Mouse (Mus musculus) liver, adult 2 months (tissue): Measurements from ENCODE around the gene Svop. TPM values are rescaled to one million over a fixed set of nuclear protein-coding genes. Genes with fewer than 3 reads are reported as not detected.

ENCODE experiments used
- DNase-seq: peaks from one replicate; pipeline ENCODE4 v3.0.0-alpha.2; 2011; ENCODE audit warnings: low read depth, low spot score; ENCODE audit errors: extremely low read depth
- H3K27ac ChIP-seq: fragments of 200-500 bp; replicated peaks from 2 replicates; pipeline ENCODE4 v1.5.1; 2012; ENCODE audit warnings: low read depth, mild to moderate bottlenecking, control low read depth, inconsistent platforms, low read length; ENCODE audit not compliant: insufficient read depth
- H3K27me3 ChIP-seq: fragments of 200-500 bp; 2 replicates; pipeline ENCODE4 v1.6.1; 2012; ENCODE audit warnings: mild to moderate bottlenecking, moderate library complexity, low read length, inconsistent platforms; ENCODE audit not compliant: control insufficient read depth, insufficient read depth
- H3K36me3 ChIP-seq: fragments of 200-500 bp; 2 replicates; pipeline ENCODE4 v1.6.1; 2012; ENCODE audit warnings: low read length, inconsistent platforms; ENCODE audit not compliant: control insufficient read depth, insufficient read depth
- H3K4me1 ChIP-seq: fragments of 200-500 bp; 2 replicates; pipeline ENCODE4 v1.6.1; 2011; ENCODE audit warnings: low read length; ENCODE audit not compliant: control insufficient read depth, insufficient read depth
- H3K4me3 ChIP-seq: fragments of 200-500 bp; 2 replicates; pipeline ENCODE4 v1.5.1; 2011; ENCODE audit warnings: low read depth, mild to moderate bottlenecking, control low read depth, low read length, moderate library complexity; ENCODE audit not compliant: insufficient read depth
- H3K79me2 ChIP-seq: fragments of 200-500 bp; 2 replicates; pipeline ENCODE4 v1.6.1; 2012; ENCODE audit warnings: inconsistent platforms, mild to moderate bottlenecking, low read length, moderate library complexity; ENCODE audit not compliant: control insufficient read depth, insufficient read depth
- H3K9ac ChIP-seq: fragments of 200-500 bp; 2 replicates; pipeline ENCODE4 v1.6.1; 2012; ENCODE audit warnings: low read depth, mild to moderate bottlenecking, control low read depth, inconsistent platforms, low read length
- CTCF ChIP-seq: fragments of 200-500 bp; IDR thresholded peaks from 2 replicates; pipeline ENCODE4 v1.5.1; 2011; ENCODE audit warnings: low read depth, low read length, control low read depth
- POLR2A ChIP-seq: fragments of 200-500 bp; IDR thresholded peaks from 2 replicates; pipeline ENCODE4 v1.6.1; 2011; ENCODE audit warnings: low read length, control low read depth; ENCODE audit not compliant: insufficient read depth; ENCODE audit errors: extremely low read depth
- WGBS: fragments of 180-500 bp; shearing (Covaris S2); methylation state at CpG from one replicate; pipeline ENCODE4 v1.1.7; 2018; 5-methylcytosine and 5-hydroxymethylcytosine counted together
- polyA plus RNA-seq: library from polyadenylated mRNA; depleted of rRNA; stranded (reverse); fragments of >200 nt; gene quantifications from 2 replicates; pipeline ENCODE4 v1.2.3, GENCODE M21; 2012
- total RNA-seq: library from RNA; depleted of rRNA; stranded (reverse); fragments of >200 nt; gene quantifications from 2 replicates; pipeline ENCODE4 v1.2.3, GENCODE M21; 2014

The Svop gene
- total and polyA plus RNA-seq, 2 experiments: not detected

DNA sequence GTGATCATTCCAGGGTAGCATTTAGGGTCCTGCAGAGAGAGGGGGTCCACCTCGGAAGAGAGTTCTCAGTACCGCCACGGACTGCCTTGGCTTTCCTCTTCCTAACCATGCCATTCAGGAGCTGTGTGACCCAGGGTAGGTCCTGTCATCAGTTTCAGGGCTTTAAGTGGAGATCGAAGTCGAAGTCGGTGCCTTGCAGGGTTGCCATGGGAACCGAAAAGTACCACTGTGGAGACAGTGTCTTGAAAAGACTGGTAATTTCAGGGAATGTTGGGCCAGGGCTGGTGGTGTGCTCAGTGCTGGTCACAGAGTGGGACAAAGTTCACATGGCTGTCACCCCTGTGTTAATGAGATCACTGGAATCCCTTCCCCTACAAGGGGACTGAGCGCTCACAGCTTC is 14.4 kb downstream of the Svop start:
- WGBS: 76% methylated on average over 8 of the region's 8 CpGs
- Histone ChIP-seq H3K27ac (no peak overlapping the region), H3K36me3 (no peaks in the 10 kb centered on the region), H3K27me3 (no peaks in the 10 kb centered on the region), H3K79me2 (no peaks in the 10 kb centered on the region), H3K4me1 (no peaks in the 10 kb centered on the region), H3K9ac (no peak overlapping the region), H3K4me3 (no peak overlapping the region)
- TF ChIP-seq CTCF (no peak), POLR2A (no peak)
- no peak for DNase-seq

DNA sequence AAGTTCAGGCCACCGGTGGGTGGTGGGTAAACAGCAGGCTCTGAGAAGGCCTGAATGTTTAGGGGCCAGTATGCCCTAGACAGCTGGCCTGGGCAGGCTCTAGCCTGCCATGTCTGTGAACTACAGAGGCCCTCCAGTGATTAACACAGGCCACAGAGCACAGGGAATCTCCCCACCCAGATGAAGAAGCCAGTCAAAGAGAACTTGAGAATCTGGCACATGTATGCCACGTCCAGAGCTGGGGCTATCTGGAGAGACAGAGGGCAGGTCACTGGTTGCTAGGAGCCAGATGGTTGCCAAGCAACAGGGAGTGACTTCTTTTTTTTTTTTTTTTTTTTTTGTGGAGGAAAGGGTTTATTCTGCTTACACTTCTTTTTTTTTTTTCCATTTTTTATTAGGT is 19.1 kb downstream of the Svop start:
- WGBS: 56% methylated on average over 2 of the region's 2 CpGs
- H3K79me2 ChIP-seq: no peaks in the 10 kb centered on the region
- H3K4me1 ChIP-seq: no peaks in the 10 kb centered on the region
- H3K4me3 ChIP-seq: no peak overlapping the region
- H3K9ac ChIP-seq: no peak overlapping the region
- no peak for DNase-seq
- H3K36me3 ChIP-seq: no peaks in the 10 kb centered on the region
- TF ChIP-seq CTCF (no peak), POLR2A (no peak)
- H3K27me3 ChIP-seq: no peaks in the 10 kb centered on the region
- no peak overlapping the region for H3K27ac ChIP-seq

DNA sequence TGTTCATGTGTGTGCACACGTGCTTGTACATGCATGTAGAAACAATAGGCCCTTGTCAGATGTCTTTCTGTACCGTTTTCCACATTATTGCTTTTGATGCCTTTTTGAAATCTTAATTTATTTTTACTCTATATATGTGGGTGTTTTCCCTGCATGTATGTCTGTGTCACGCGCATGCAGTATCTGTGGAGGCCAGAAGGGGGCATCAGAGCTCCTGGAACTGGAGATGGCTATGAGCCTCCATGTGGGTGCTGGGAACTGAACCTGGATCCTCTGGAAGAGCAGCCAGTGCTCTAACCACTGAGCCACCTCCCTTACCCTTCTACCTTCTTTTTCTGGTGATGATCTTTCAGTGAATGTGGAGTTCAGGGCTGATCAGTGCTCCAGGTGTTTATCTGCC is 20.5 kb downstream of the Svop start:
- no peaks in the 10 kb centered on the region for H3K4me1 ChIP-seq
- no peak overlapping the region for H3K4me3 ChIP-seq
- no peak for DNase-seq
- no peak overlapping the region for H3K27ac ChIP-seq
- no peaks in the 10 kb centered on the region for H3K79me2 ChIP-seq
- H3K36me3 ChIP-seq: no peaks in the 10 kb centered on the region
- WGBS: 93% methylated on average over 4 of the region's 4 CpGs
- no peaks in the 10 kb centered on the region for H3K27me3 ChIP-seq
- H3K9ac ChIP-seq: no peak overlapping the region
- TF ChIP-seq POLR2A (no peak), CTCF (peak; percentile 25; the same call in 1 of the 2 replicates)

DNA sequence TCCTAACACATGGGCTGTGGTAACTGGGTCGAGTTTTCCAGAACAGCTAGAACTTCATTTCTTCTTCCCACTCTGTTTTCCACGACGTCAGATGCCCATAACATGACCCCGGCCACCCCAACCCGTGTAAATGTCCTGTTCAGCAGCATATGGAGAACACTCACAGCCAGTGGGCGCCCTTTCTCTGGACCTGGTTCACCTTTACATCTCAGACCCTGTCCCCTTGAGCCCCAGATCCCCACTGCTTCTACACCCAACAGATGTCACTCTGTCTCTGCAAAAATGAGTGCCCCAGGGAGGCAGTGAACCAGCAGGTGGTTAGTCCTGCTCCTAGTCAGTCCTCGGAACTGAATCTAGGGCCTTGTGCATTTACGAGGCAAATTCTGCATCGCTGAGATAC is 23.4 kb downstream of the Svop start:
- Histone ChIP-seq H3K4me1 (no peaks in the 10 kb centered on the region), H3K4me3 (no peak overlapping the region), H3K79me2 (no peaks in the 10 kb centered on the region), H3K27ac (no peak overlapping the region), H3K27me3 (no peaks in the 10 kb centered on the region), H3K9ac (no peak overlapping the region), H3K36me3 (no peaks in the 10 kb centered on the region)
- DNase-seq: no peak
- no peak for TF ChIP-seq CTCF
- TF ChIP-seq POLR2A: no peak
- WGBS: 69% methylated on average over 9 of the region's 9 CpGs

DNA sequence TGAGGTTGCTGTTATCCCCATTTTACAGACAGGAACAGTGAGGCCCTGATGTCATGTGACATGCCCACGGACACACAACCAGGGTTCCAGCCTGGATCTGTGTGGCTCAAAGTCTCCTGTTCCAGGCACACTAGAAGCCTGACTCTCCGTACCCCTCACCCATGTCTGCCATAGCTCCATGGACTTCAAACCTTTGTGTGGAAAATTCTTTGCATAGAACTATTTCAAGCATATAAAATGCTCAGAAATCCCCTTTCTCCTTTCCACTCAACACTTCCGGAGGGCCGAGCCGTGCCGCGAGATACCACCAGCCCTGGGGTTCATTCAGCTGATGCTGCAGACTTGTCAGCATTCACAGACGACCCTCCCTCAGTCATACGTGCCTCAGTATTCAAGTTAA is 23.8 kb downstream of the Svop start:
- DNase-seq: no peak
- WGBS: 84% methylated on average over 9 of the region's 9 CpGs
- Histone ChIP-seq H3K27ac (no peak overlapping the region), H3K27me3 (no peaks in the 10 kb centered on the region), H3K79me2 (no peaks in the 10 kb centered on the region), H3K9ac (no peak overlapping the region), H3K36me3 (no peaks in the 10 kb centered on the region), H3K4me1 (no peaks in the 10 kb centered on the region), H3K4me3 (no peak overlapping the region)
- TF ChIP-seq POLR2A: no peak
- no peak for TF ChIP-seq CTCF

DNA sequence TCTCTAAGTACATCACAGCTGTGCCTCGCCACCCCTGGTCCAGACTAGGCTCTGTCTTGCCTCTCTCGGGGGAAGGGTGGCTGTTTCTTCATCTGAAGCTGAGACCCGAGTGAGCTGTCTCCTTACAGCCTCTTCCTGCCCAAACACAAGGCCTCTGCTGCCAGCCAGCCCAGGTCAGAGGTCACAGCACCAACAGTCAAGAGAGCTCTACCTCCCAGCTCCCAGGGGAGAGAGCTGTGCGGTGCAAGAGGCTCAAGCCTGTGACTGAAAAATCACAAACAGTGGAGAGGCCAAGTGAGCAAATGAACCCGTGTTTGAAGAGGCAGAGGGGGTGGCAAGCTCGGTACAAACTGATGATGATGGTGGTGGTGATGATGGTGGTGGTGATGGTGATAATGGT is 24.8 kb downstream of the Svop start:
- H3K79me2 ChIP-seq: no peaks in the 10 kb centered on the region
- TF ChIP-seq CTCF: no peak
- TF ChIP-seq POLR2A: no peak
- 46% methylated on average over 6 of the region's 6 CpGs for WGBS

More for the DNA sequence above, 24.8 kb downstream of the Svop start:
- H3K27ac ChIP-seq: no peak overlapping the region
- H3K36me3 ChIP-seq: no peaks in the 10 kb centered on the region
- DNase-seq: no peak
- H3K9ac ChIP-seq: no peak overlapping the region
- no peaks in the 10 kb centered on the region for H3K4me1 ChIP-seq
- H3K27me3 ChIP-seq: no peaks in the 10 kb centered on the region
- no peak overlapping the region for H3K4me3 ChIP-seq
